Mouse (Mus musculus) megakaryocyte, embryonic 14.5 days (primary cell): ENCODE results near the gene Pdilt.

ENCODE experiments used
- FLI1 ChIP-seq: IDR thresholded peaks from 2 replicates; pipeline ENCODE4 v1.6.1; 2012; ENCODE audit warnings: low read length, inconsistent platforms, mixed read lengths
- GATA1 ChIP-seq: IDR thresholded peaks from 3 replicates; pipeline ENCODE4 v1.6.1; 2012; ENCODE audit warnings: mixed read lengths, low read length, inconsistent platforms, borderline replicate concordance

DNA sequence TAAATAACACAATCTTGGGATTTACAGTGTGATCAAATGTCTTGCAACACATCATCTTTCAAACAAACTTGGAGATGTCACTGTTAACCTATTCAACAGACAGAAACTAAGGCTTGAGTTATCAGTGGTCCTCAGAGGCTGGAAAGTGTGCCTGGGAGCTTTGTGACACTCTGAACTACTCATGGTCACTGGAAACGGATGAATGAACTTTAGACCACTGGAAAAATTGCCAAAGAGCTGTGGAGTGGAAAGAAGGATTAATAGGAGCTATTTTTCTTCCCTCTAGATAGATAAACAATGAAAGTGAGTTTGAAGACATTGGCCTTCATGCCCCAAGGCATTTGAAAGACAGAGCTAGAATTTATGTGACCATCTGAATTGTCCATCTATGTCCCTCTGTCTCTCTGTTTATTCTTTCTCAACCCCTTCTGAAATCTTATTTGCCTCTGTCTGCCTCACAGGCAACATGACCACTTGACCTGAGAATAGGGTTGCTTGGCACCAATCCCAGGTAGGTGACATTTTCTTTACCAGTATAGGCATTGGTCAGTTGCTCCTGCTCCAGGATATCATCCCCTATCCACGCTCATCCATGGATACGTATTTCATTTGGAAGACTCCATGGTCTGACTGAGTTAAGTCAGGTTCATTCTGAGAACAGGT is 36.6 kb upstream of the Pdilt start:
- TF ChIP-seq FLI1 (no peak), GATA1 (no peak)
